Mouse (Mus musculus) stomach, postnatal 0 days (tissue): ENCODE measurements around the gene Fyn.

ENCODE experiments used
- CTCF ChIP-seq: IDR thresholded peaks from 2 replicates; pipeline ENCODE4 v1.5.1; 2016; ENCODE audit warnings: antibody characterized with exemption, low read depth, mild to moderate bottlenecking, moderate library complexity
- EP300 ChIP-seq: optimal IDR thresholded peaks from 2 replicates; pipeline ENCODE3; 2016; ENCODE audit warnings: antibody characterized with exemption

DNA sequence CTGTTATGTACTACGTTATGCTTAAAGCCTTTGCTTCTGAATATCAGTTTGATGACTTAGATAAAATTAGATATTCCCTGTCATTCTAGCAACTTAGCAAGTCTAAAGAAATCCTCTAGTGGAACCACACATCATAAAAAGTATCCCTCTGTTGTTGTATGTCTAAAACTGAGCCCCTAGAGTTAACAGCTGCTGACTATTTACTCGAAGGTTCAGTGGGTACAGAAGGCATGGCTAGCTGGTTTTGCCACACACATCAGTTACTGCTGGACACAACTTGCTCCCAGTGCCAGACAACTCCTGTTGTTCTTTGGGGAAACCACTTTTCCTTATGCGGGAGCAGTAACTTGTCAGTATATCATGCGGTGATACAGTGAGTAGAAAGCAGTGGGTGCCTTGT is 61.0 kb downstream of the Fyn start:
- TF ChIP-seq CTCF (no peak), EP300 (no peak)
